Mouse (Mus musculus): ENCODE results near the gene Cntn5. TPM values are rescaled to one million over a fixed set of nuclear protein-coding genes. Genes with fewer than 3 reads are reported as not detected.

Cntn5 gene
- total and polyA plus RNA-seq, 2 experiments from 2014 or later: 17.6 TPM

DNA sequence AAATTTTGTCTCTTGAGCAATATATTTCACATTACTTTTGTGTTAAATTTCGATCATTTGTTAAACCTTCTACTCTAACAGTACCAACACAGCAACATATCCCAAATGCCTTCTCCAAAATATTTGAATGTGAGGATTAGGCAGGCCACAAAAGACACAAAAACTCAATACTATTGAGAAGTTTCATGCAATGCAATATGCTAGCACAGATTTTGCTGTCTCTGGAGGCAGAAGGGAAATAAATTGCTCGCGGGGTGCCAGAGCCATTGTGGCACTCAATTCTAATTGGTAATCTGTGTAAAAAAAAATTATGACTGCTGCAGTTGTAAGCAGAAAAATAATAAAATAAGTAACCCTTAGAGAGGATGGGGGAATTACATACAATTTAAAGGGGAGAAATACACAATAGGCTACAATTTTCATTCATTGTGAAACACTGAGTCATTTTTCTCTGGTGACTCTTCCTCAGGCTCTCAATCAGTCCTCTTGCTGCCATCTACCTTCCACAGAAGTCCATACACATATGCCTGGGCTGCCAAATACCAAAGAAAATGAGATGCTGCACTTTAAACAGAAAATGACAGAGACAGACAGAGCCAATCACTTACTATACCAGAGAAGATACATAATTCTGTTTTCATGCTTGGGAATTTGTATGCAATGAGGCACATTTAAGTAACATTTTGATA lies 48.2 kb downstream of the Cntn5 start:
- no peaks in the 10 kb centered on the region for H3K4me1 ChIP-seq (ENCODE audit: insufficient read depth, low read length)
- TF ChIP-seq CTCF (IDR thresholded peaks at IDR 0.05; ENCODE audit: low read depth): peak; percentile 34
- H3K4me2 ChIP-seq (ENCODE audit: low read depth, low read length): no peak overlapping the region
- DNase-seq (ENCODE audit: low spot score): peak; percentile 37
- no peaks in the 10 kb centered on the region for H3K36me3 ChIP-seq (ENCODE audit: insufficient read depth, low read length)
- ATAC-seq: no peak
- no peak overlapping the region for H3K27ac ChIP-seq
- 75% methylated on average over 3 of the region's 3 CpGs for WGBS
- H3K27me3 ChIP-seq (ENCODE audit: insufficient read depth, low read length): no peaks in the 10 kb centered on the region
- no peaks in the 10 kb centered on the region for H3K9me3 ChIP-seq (ENCODE audit: low read length)
- no peak overlapping the region for H3K4me3 ChIP-seq (ENCODE audit: low read length)
- no peak overlapping the region for H3K9ac ChIP-seq (replicated peaks; ENCODE audit: low read length)

DNA sequence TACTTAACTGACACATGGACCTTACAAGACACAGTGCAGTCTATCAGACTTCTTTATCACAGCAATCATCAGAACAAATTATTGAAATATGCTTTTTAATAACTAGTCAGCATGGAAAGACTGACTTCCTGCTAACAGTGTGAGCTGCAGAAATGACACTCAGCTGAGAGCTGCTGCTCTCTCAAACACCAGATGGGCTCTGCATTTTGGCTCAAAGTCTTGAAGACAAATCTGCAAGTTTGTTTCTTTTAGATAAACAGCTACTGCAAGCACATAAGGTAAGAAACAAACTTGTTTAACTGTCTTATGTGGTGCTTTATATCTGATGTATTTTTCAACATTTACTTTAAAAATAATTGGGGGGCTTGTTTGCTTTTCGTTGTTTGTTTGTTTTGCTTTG lies 87.9 kb downstream of the Cntn5 start:
- H3K9ac ChIP-seq (replicated peaks; ENCODE audit: low read length): no peak overlapping the region
- ATAC-seq (no peak), DNase-seq (ENCODE audit: low spot score) (no peak)
- 70% methylated on average over 1 of the region's 1 CpGs for WGBS
- no peak overlapping the region for H3K4me3 ChIP-seq (ENCODE audit: low read length)
- H3K4me2 ChIP-seq (ENCODE audit: low read depth, low read length): no peak overlapping the region
- H3K9me3 ChIP-seq (ENCODE audit: low read length): no peaks in the 10 kb centered on the region
- no peaks in the 10 kb centered on the region for H3K4me1 ChIP-seq (ENCODE audit: insufficient read depth, low read length)
- H3K36me3 ChIP-seq (ENCODE audit: insufficient read depth, low read length): no peaks in the 10 kb centered on the region
- no peaks in the 10 kb centered on the region for H3K27me3 ChIP-seq (ENCODE audit: insufficient read depth, low read length)
- TF ChIP-seq CTCF (IDR thresholded peaks at IDR 0.05; ENCODE audit: low read depth): no peak
- no peak overlapping the region for H3K27ac ChIP-seq

DNA sequence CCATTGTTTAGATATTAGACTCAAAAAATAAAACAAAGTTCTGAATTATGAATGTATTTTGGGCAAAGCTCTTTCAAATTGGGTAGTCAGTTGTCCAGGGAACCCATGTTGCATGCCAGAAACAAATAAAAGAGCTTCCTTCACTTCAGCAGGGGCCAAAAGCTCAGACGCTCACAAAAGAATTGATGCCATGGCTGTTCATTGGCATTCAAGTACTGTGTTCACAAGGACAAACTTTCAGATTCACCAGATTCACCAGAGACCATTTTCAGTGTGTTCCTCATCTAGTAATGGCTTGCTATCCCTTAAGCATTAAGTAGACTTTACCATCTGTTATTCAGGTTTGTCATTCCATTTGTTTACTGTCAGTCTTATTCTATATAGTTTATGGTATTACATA lies 107.4 kb downstream of the Cntn5 start:
- 40% methylated on average over 1 of the region's 1 CpGs for WGBS
- Histone ChIP-seq H3K36me3 (ENCODE audit: insufficient read depth, low read length) (no peaks in the 10 kb centered on the region), H3K4me1 (ENCODE audit: insufficient read depth, low read length) (no peaks in the 10 kb centered on the region), H3K4me3 (ENCODE audit: low read length) (no peak overlapping the region), H3K9ac (replicated peaks; ENCODE audit: low read length) (no peak overlapping the region), H3K27ac (no peak overlapping the region), H3K27me3 (ENCODE audit: insufficient read depth, low read length) (no peaks in the 10 kb centered on the region), H3K4me2 (ENCODE audit: low read depth, low read length) (no peak overlapping the region), H3K9me3 (ENCODE audit: low read length) (no peaks in the 10 kb centered on the region)
- DNase-seq (ENCODE audit: low spot score) (peak; percentile 29), ATAC-seq (peak; percentile 53; the same call in 1 of the 2 replicates)
- no peak for TF ChIP-seq CTCF (IDR thresholded peaks at IDR 0.05; ENCODE audit: low read depth)

DNA sequence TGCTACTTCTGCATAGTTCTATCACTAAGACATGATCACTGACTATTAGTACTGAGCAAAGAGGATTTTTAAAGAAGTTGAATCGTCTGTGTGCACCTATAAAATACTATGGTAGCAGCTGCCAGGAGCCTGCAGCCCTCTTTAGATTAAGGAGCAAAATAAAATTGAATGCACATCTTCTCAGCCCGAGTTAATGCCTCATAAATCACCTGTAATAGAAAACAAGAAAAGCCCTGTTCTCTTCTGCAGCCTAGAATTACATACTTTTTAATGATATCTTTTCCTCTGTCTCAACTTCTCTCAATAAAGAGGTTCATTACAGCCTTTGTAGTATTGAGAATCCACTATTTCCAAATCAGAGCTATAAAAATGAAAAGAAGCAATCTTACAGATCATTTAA lies 109.5 kb downstream of the Cntn5 start:
- Histone ChIP-seq H3K36me3 (ENCODE audit: insufficient read depth, low read length) (no peaks in the 10 kb centered on the region), H3K27ac (no peak overlapping the region), H3K9ac (replicated peaks; ENCODE audit: low read length) (no peak overlapping the region), H3K27me3 (ENCODE audit: insufficient read depth, low read length) (no peaks in the 10 kb centered on the region), H3K4me3 (ENCODE audit: low read length) (no peak overlapping the region), H3K9me3 (ENCODE audit: low read length) (no peaks in the 10 kb centered on the region), H3K4me2 (ENCODE audit: low read depth, low read length) (no peak overlapping the region), H3K4me1 (ENCODE audit: insufficient read depth, low read length) (no peaks in the 10 kb centered on the region)
- DNase-seq (ENCODE audit: low spot score) (no peak), ATAC-seq (no peak)
- 61% methylated on average over 2 of the region's 2 CpGs for whole genome bisulfite sequencing
- TF ChIP-seq CTCF (IDR thresholded peaks at IDR 0.05; ENCODE audit: low read depth): no peak

DNA sequence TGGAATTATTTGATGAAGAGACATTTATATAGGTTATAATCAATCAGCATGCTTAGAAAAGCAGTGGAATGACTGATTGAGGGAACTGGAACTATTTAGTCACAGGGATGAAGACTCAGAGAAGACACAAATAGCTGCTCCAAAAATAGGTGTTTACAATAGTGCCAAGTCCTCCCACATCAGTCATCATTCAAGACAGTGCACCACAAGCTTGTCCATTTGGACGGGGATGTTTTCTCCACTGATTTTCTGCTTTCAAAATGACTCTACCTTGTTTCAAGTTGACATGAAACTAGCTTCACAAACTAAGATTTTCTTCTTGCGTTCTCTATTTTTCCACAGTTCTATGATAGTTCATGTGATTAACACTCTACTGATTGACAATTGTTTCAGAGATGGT lies 172.7 kb downstream of the Cntn5 start:
- Histone ChIP-seq H3K36me3 (ENCODE audit: insufficient read depth, low read length) (no peaks in the 10 kb centered on the region), H3K9ac (replicated peaks; ENCODE audit: low read length) (no peak overlapping the region), H3K4me1 (ENCODE audit: insufficient read depth, low read length) (no peaks in the 10 kb centered on the region), H3K9me3 (ENCODE audit: low read length) (no peaks in the 10 kb centered on the region), H3K4me3 (ENCODE audit: low read length) (no peak overlapping the region), H3K27me3 (ENCODE audit: insufficient read depth, low read length) (no peaks in the 10 kb centered on the region), H3K4me2 (ENCODE audit: low read depth, low read length) (no peak overlapping the region), H3K27ac (no peak overlapping the region)
- no peak for TF ChIP-seq CTCF (IDR thresholded peaks at IDR 0.05; ENCODE audit: low read depth)
- DNase-seq (ENCODE audit: low spot score): no peak
- no peak for ATAC-seq
- 96% methylated on average over 2 of the region's 2 CpGs for WGBS

DNA sequence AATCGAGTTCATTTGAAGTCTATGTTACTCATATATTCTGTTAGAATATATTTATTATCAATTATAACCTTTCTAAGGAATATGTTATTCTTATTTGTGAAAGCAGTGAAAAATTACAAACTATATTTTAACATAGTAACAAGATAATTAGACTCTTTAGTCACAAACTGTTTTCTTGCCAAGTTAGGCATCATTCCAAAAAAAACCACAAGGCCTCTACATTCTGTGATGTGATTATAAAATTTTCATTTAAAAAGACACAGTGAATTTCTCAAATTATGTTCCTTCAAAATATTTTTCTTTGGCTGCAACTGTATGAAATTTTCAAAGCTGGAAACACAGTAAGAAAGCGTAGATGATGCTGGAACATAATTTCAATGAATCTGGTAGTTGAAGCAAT lies 180.4 kb downstream of the Cntn5 start:
- no peaks in the 10 kb centered on the region for H3K27me3 ChIP-seq (ENCODE audit: insufficient read depth, low read length)
- no peak for TF ChIP-seq CTCF (IDR thresholded peaks at IDR 0.05; ENCODE audit: low read depth)
- H3K27ac ChIP-seq: no peak overlapping the region
- no peak overlapping the region for H3K4me3 ChIP-seq (ENCODE audit: low read length)
- ATAC-seq (no peak), DNase-seq (ENCODE audit: low spot score) (no peak)
- 69% methylated on average over 2 of the region's 2 CpGs for WGBS
- H3K36me3 ChIP-seq (ENCODE audit: insufficient read depth, low read length): no peaks in the 10 kb centered on the region
- H3K9ac ChIP-seq (replicated peaks; ENCODE audit: low read length): no peak overlapping the region
- H3K9me3 ChIP-seq (ENCODE audit: low read length): no peaks in the 10 kb centered on the region
- H3K4me1 ChIP-seq (ENCODE audit: insufficient read depth, low read length): no peaks in the 10 kb centered on the region
- no peak overlapping the region for H3K4me2 ChIP-seq (ENCODE audit: low read depth, low read length)

DNA sequence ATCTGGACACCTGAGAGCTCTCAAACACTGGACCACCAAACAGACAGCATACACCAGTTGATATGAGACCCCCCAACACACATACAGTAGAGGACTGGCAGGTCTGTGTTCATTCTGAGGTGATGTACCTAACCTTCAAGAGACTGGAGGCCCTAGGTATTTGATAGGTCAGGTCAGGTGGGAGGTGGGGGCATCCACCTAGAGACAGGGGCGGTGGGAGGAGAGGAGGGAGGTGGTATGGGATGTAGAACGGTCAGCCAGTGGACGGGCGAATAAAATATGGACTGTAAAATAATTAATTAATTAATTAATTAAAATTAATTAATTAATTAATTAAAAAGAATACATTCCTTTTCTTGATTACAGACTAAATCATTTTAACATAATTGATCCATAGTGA lies 182.5 kb downstream of the Cntn5 start:
- no peaks in the 10 kb centered on the region for H3K4me1 ChIP-seq (ENCODE audit: insufficient read depth, low read length)
- no peaks in the 10 kb centered on the region for H3K27me3 ChIP-seq (ENCODE audit: insufficient read depth, low read length)
- H3K9me3 ChIP-seq (ENCODE audit: low read length): no peaks in the 10 kb centered on the region
- H3K4me3 ChIP-seq (ENCODE audit: low read length): no peak overlapping the region
- 90% methylated on average over 4 of the region's 4 CpGs for WGBS
- no peak overlapping the region for H3K4me2 ChIP-seq (ENCODE audit: low read depth, low read length)
- TF ChIP-seq CTCF (IDR thresholded peaks at IDR 0.05; ENCODE audit: low read depth): no peak
- H3K27ac ChIP-seq: no peak overlapping the region
- DNase-seq (ENCODE audit: low spot score): no peak
- no peaks in the 10 kb centered on the region for H3K36me3 ChIP-seq (ENCODE audit: insufficient read depth, low read length)
- ATAC-seq: no peak
- no peak overlapping the region for H3K9ac ChIP-seq (replicated peaks; ENCODE audit: low read length)
